Mouse (Mus musculus) Patski (cell line): ENCODE data around the gene Ugcg. TPM values are rescaled to one million over a fixed set of nuclear protein-coding genes. Genes with fewer than 3 reads are reported as not detected.

Experiments used
- ATAC-seq: fragments of 100-300 bp; one replicate; pipeline ENCODE4 v1.8.0; 2021
- CTCF ChIA-PET: fragments of 350-600 bp; sonication (Branson Sonifier 250); formaldehyde crosslinking; loops from one replicate; lab custom pipeline; 2022; ENCODE audit warnings: inconsistent platforms; lab: Charles Lee
- POLR2A ChIA-PET: fragments of 350-600 bp; sonication (Branson Sonifier 250); formaldehyde crosslinking; loops from one replicate; lab custom pipeline; 2022; ENCODE audit warnings: antibody characterized with exemption, inconsistent platforms; lab: Charles Lee
- DNase-seq: peaks from one replicate; pipeline ENCODE4 v3.0.0-alpha.2; 2011; ENCODE audit warnings: low read depth, low spot score
- H3K27me3 ChIP-seq: fragments of 371-371 bp; one replicate; pipeline ENCODE4 v1.5.1; 2021
- CTCF ChIP-seq: fragments of 100-300 bp; IDR thresholded peaks from one replicate; pipeline ENCODE4 v1.5.1; 2021
- in situ Hi-C: fragments of 300-500 bp; cut with MboI; formaldehyde crosslinking; loops from 3 replicates; pipeline ENCODE4 v1.11.1; 2018; ENCODE audit warnings: low pct_unique_long_range_greater_than_20kb, mixed read lengths
- polyA plus RNA-seq: library from polyadenylated mRNA; unstranded; gene quantifications from one replicate; pipeline ENCODE4 v1.2.3, GENCODE M21; 2021

Ugcg gene
- polyA plus RNA-seq, 1 experiment from 2014 or later = 31.7 TPM

GRCm38 (mm10) chr4:59169981-59170380 lies 19.1 kb upstream of the Ugcg start:
- no peak for DNase-seq
- ChIA-PET POLR2A (no interaction called here), CTCF (interaction anchor here (1.1 kb wide), 1 partner anchor 18 kb away, joined by 3 read pairs; no protein-coding TSS in a partner anchor)
- in situ Hi-C loops = no loop called here
- no peaks in the 10 kb centered on the region for H3K27me3 ChIP-seq
- no peak for TF ChIP-seq CTCF
- ATAC-seq = no peak

GRCm38 (mm10) chr4:59172616-59173015 lies 16.4 kb upstream of the Ugcg start:
- ChIA-PET CTCF (no interaction called here), POLR2A (no interaction called here)
- no peak for DNase-seq
- in situ Hi-C loops = no loop called here
- no peak for TF ChIP-seq CTCF
- no peak for ATAC-seq
- no peaks in the 10 kb centered on the region for H3K27me3 ChIP-seq

GRCm38 (mm10) chr4:59173181-59173922 lies 15.7 kb upstream of the Ugcg start:
- ATAC-seq = no peak
- ChIA-PET POLR2A (no interaction called here), CTCF (no interaction called here)
- DNase-seq = no peak
- in situ Hi-C loops = no loop called here
- H3K27me3 ChIP-seq = no peaks in the 10 kb centered on the region
- TF ChIP-seq CTCF = no peak

- ATAC-seq (no peak), DNase-seq (no peak)
- ChIA-PET POLR2A (no interaction called here), CTCF (no interaction called here)
- TF ChIP-seq CTCF = no peak
- no peaks in the 10 kb centered on the region for H3K27me3 ChIP-seq
- in situ Hi-C loops = no loop called here
Observed at GRCm38 (mm10) chr4:59175003-59175402, 14.1 kb upstream of the Ugcg start.

GRCm38 (mm10) chr4:59175929-59176328 lies 13.1 kb upstream of the Ugcg start:
- POLR2A ChIA-PET = no interaction called here
- no peak for ATAC-seq
- H3K27me3 ChIP-seq = no peaks in the 10 kb centered on the region
- no peak for TF ChIP-seq CTCF
- CTCF ChIA-PET = no interaction called here
- in situ Hi-C loops = no loop called here
- DNase-seq = no peak

GRCm38 (mm10) chr4:59177566-59177965 lies 11.5 kb upstream of the Ugcg start:
- no peaks in the 10 kb centered on the region for H3K27me3 ChIP-seq
- no peak for TF ChIP-seq CTCF
- no peak for DNase-seq
- POLR2A ChIA-PET = no interaction called here
- ATAC-seq = no peak
- in situ Hi-C loops = no loop called here
- CTCF ChIA-PET = no interaction called here

GRCm38 (mm10) chr4:59181320-59182271 lies 7.5 kb upstream of the Ugcg start:
- in situ Hi-C loops = no loop called here
- ChIA-PET CTCF (no interaction called here), POLR2A (no interaction called here)
- no peak for TF ChIP-seq CTCF
- no peak for DNase-seq
- H3K27me3 ChIP-seq = no peaks in the 10 kb centered on the region
- no peak for ATAC-seq

- TF ChIP-seq CTCF = no peak
- in situ Hi-C loops = loop anchor here (5.0 kb wide), 1 partner anchor 88 kb away; no protein-coding TSS in a partner anchor
- no peak for DNase-seq
- ChIA-PET CTCF (no interaction called here), POLR2A (no interaction called here)
- H3K27me3 ChIP-seq = no peaks in the 10 kb centered on the region
- no peak for ATAC-seq
Observed at GRCm38 (mm10) chr4:59185671-59186070, 3.4 kb upstream of the Ugcg start.

GRCm38 (mm10) chr4:59187289-59187688 lies 1.8 kb upstream of the Ugcg start:
- ChIA-PET POLR2A (no interaction called here), CTCF (no interaction called here)
- DNase-seq = no peak
- in situ Hi-C loops = loop anchor here (5.0 kb wide), 1 partner anchor 90 kb away; no protein-coding TSS in a partner anchor
- ATAC-seq = no peak
- H3K27me3 ChIP-seq = no peaks in the 10 kb centered on the region
- peak; percentile 80 for TF ChIP-seq CTCF

GRCm38 (mm10) chr4:59188474-59188801 lies 619 bp upstream of the Ugcg start:
- no peaks in the 10 kb centered on the region for H3K27me3 ChIP-seq
- in situ Hi-C loops = loop anchor here (5.0 kb wide), 1 partner anchor 91 kb away; no protein-coding TSS in a partner anchor
- ChIA-PET POLR2A (no interaction called here), CTCF (no interaction called here)
- ATAC-seq (no peak), DNase-seq (no peak)
- TF ChIP-seq CTCF = no peak
